Mouse (Mus musculus) cerebellum, adult 2 months (tissue): ENCODE results near the gene Gpc1. TPM values are rescaled to one million over a fixed set of nuclear protein-coding genes. Genes with fewer than 3 reads are reported as not detected.

Source experiments
- DNase-seq, 2 experiments: peaks; one replicate each; pipeline ENCODE4 v3.0.0; 2021
- H3K27ac ChIP-seq: fragments of 200-500 bp; 2 replicates; pipeline ENCODE4 v1.5.1; 2012; ENCODE audit warnings: low read length, control low read depth, inconsistent platforms; ENCODE audit not compliant: insufficient read depth
- H3K27me3 ChIP-seq: fragments of 200-500 bp; 2 replicates; pipeline ENCODE4 v1.6.1; 2012; ENCODE audit warnings: inconsistent platforms, mild to moderate bottlenecking, low read length, moderate library complexity; ENCODE audit not compliant: control insufficient read depth, insufficient read depth
- H3K4me1 ChIP-seq: fragments of 200-500 bp; 2 replicates; pipeline ENCODE4 v1.6.1; 2011; ENCODE audit warnings: low read length; ENCODE audit not compliant: control insufficient read depth, insufficient read depth
- H3K4me3 ChIP-seq: fragments of 200-500 bp; replicated peaks from 2 replicates; pipeline ENCODE3; 2011; ENCODE audit warnings: mild to moderate bottlenecking, low read depth, low read length, control low read depth; ENCODE audit not compliant: insufficient read depth
- CTCF ChIP-seq: fragments of 200-500 bp; IDR thresholded peaks from 2 replicates; pipeline ENCODE4 v1.5.1; 2011; ENCODE audit warnings: low read depth, mild to moderate bottlenecking, control low read depth, low read length, moderate library complexity, borderline replicate concordance; ENCODE audit not compliant: insufficient read depth
- POLR2A ChIP-seq: fragments of 200-500 bp; IDR thresholded peaks from 2 replicates; pipeline ENCODE4 v1.6.1; 2011; ENCODE audit warnings: low read length, control low read depth, borderline replicate concordance; ENCODE audit not compliant: insufficient read depth
- WGBS: fragments of 180-500 bp; shearing (Covaris S2); methylation state at CpG from one replicate; pipeline ENCODE4 v1.1.7; 2018; 5-methylcytosine and 5-hydroxymethylcytosine counted together
- polyA plus RNA-seq: library from polyadenylated mRNA; depleted of rRNA; stranded (reverse); fragments of >200 nt; gene quantifications from 2 replicates; pipeline ENCODE4 v1.2.3, GENCODE M21; 2012

Gene Gpc1
- polyA plus RNA-seq, 1 experiment, result 62.5 TPM

DNA sequence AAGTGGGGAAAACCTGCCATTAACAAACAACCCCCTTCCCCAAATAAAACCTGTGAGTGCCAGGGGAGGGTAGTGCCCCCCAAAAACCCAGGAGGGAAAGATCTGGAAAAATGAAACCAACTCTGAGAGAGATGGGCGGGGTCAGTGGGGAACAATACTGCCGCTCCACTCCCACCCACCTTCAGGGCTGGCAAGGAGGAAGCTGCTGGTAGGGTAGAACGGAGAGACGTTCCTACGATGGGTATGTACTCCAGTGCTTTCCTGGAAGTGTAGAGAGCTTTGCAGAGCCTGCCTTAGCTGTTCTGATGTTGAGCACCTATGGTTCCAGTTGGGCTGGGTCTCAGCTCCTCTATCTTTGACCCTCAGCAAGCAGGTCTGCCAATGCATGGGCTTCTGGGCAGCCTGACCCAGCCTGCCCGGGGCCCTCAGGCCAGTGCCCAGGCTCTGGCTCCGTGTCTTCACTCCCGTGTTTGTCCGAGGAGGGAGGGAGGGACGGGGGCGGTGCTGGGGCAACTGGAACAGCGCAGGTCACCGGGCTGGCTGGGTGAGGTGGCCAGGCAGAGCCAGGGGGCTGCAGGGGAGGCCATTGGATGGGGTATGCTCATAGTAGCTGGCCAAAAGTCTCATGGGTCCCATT is 18.6 kb downstream of the Gpc1 start:
- WGBS, result 77% methylated on average over 13 of the region's 13 CpGs
- DNase-seq, result no peak
- H3K27me3 ChIP-seq, result no peaks in the 10 kb centered on the region
- no peak overlapping the region for H3K27ac ChIP-seq
- H3K4me3 ChIP-seq, result no peak overlapping the region
- TF ChIP-seq POLR2A (no peak), CTCF (no peak)
- H3K4me1 ChIP-seq, result peaks cover 21% of the 10 kb centered on the region

DNA sequence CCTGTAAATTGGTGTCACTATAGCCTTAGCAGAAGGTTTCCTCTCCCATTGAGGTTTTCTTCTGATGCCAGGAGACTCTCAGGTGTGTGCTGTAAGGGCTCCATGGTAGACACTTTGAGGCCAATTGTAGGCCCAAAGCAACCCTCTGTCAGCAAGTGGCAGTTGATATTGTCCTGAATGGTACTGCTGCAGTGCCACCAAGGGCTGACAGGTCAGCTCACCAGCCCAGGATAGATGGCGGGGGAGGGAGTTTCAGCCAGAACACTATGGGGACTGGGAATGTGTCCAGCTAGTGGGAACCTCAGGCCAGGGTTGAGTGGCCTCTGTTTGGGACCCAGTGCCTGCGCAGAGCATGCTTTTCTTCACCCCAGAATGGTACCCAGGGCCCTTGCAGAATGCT is 21.0 kb downstream of the Gpc1 start:
- H3K4me3 ChIP-seq, result no peak overlapping the region
- H3K4me1 ChIP-seq, result peaks cover 21% of the 10 kb centered on the region
- H3K27ac ChIP-seq, result no peak overlapping the region
- 81% methylated on average over 2 of the region's 2 CpGs for WGBS
- no peak for DNase-seq
- TF ChIP-seq CTCF, result no peak
- TF ChIP-seq POLR2A, result no peak
- H3K27me3 ChIP-seq, result no peaks in the 10 kb centered on the region

DNA sequence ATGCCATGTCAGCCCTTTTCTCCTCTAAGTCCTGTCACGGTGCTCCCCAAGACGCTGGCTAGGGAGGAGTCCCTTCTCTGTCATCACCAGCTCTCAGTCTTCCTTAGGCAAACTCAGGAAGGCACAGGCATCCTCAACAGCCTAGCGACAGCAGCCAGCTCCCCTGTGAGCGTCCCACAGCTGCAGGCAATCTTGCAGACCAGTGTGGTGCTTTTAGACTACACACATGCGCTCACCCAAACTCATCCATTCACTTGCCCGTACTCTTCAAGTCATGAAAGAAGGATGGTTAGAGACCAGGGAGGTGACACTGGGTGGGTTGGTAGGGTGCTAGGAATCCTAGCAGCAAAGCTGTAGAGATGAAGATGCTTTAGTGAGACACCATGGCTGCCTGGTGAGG is 30.1 kb downstream of the Gpc1 start:
- WGBS, result 66% methylated on average over 6 of the region's 6 CpGs
- H3K27ac ChIP-seq, result no peak overlapping the region

DNA sequence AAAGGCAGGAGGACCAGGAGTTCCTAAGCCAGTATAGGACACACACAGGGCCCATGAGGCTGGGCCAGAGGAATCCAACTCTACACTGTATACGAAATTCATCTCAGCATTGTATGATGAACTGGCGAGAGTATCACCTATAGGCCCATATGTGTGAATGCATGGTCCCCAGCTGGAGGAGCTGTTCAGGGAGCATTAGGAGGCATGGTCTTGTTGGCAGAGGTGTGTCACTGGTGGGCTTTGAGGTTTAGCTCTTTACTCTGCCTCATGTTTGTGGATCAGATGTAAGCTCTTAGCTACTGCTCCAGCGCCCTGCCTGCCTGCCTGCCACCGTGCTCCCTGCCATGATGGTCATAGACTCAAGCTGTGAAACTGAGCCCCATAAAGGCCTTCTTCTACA is 31.8 kb downstream of the Gpc1 start:
- DNase-seq, result no peak
- Histone ChIP-seq H3K4me1 (peaks cover 10% of the 10 kb centered on the region), H3K27me3 (no peaks in the 10 kb centered on the region), H3K27ac (no peak overlapping the region), H3K4me3 (no peak overlapping the region)
- no peak for TF ChIP-seq POLR2A
- no peak for TF ChIP-seq CTCF
- WGBS, result 82% methylated on average over 4 of the region's 4 CpGs

More for the DNA sequence above, 30.1 kb downstream of the Gpc1 start:
- no peak for TF ChIP-seq CTCF
- no peak for DNase-seq
- Histone ChIP-seq H3K27me3 (no peaks in the 10 kb centered on the region), H3K4me1 (peaks cover 11% of the 10 kb centered on the region), H3K4me3 (no peak overlapping the region)

DNA sequence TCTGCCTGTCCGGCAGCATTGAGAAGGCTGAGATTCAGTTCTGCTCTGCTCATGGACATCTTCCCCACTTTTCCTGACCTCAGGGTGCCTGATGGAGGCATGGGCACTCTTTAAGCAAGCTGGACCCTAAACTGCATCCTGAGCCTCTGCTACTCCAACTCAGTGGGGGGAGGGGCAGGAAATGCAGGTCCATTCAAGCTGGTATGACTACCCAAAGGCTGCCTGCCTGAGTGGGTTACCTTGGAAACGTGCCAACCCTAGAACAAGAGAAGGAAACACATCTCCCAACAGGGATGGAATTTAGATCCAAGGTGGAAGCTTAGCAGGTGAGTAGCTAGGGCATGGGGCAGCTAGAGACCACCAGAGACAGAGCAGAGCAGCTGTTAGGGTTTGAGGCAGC is 34.7 kb downstream of the Gpc1 start:
- H3K4me3 ChIP-seq, result no peak overlapping the region
- DNase-seq, result no peak
- H3K4me1 ChIP-seq, result peaks cover 6% of the 10 kb centered on the region
- TF ChIP-seq POLR2A, result no peak
- no peak overlapping the region for H3K27ac ChIP-seq
- WGBS, result 53% methylated on average over 2 of the region's 2 CpGs
- H3K27me3 ChIP-seq, result no peaks in the 10 kb centered on the region

DNA sequence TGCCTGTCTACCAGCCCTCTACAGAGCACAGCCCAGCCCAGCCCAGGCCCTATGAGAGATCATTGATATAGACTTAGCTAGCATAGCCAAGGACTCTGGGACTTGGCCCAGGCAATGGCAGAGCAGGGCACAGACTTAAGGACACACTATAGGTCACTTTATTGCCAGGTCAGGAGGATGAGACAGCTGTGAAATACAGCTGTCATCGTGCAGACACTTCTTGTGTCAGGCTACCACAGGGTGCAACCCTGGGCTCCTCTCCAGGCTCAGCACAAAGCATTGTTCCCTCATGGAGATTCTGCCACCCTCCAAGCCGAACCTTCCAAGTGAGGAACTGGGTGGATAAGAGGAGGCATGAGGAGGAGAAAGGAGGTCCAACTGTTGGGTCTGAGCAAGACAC is 38.5 kb downstream of the Gpc1 start:
- TF ChIP-seq CTCF (no peak), POLR2A (no peak)
- Histone ChIP-seq H3K27ac (no peak overlapping the region), H3K27me3 (no peaks in the 10 kb centered on the region), H3K4me3 (no peak overlapping the region), H3K4me1 (peaks cover 6% of the 10 kb centered on the region)
- WGBS, result 69% methylated on average over 2 of the region's 2 CpGs
- DNase-seq, result no peak

DNA sequence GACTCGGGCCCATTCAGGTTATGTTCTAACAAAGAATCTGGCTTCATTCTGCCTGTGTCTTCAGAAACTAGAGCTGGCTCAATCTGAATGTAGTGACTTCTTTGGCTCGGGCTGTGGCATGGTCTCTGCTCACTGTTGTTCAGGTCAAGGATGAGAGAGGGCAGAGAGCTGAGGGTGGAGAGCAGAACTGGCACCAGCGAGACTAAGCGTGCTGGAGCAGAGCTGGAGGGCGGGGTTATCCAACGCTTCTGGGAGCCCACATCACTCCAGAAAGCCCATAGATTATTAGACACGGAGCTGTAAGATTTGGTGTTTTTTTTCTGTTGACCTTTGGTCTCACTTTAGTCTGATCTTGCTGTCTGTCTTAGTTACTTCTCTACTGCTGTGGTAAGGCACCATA is 41.2 kb downstream of the Gpc1 start:
- H3K27ac ChIP-seq, result no peak overlapping the region
- H3K27me3 ChIP-seq, result no peaks in the 10 kb centered on the region
- WGBS, result 91% methylated on average over 7 of the region's 7 CpGs
- DNase-seq, result no peak
- H3K4me1 ChIP-seq, result peaks cover 5% of the 10 kb centered on the region
- H3K4me3 ChIP-seq, result no peak overlapping the region
- TF ChIP-seq CTCF, result no peak
- no peak for TF ChIP-seq POLR2A

DNA sequence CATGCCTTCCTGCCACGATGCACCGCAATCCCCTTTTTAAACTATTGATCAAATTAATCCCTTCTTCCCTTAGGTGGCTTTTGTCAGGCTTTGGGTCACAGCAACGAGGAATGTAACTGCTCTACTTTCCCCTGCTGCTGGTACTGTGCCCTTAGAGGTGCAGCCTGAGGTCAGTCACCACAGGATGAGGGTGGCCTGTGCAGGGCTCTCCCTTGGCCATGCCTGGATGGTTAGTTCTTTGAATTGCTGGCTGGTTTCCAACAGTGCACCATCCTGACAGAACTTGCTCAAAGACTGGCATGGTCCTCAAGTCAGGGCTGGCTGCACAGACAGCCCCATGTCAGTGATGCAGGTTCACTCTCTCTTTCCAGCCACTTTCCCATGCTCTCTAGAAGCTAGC is 42.6 kb downstream of the Gpc1 start:
- Histone ChIP-seq H3K4me3 (no peak overlapping the region), H3K27ac (no peak overlapping the region), H3K27me3 (no peaks in the 10 kb centered on the region), H3K4me1 (peaks cover 12% of the 10 kb centered on the region)
- no peak for DNase-seq
- 83% methylated on average over 3 of the region's 3 CpGs for WGBS
- TF ChIP-seq CTCF (no peak), POLR2A (no peak)
